Mouse (Mus musculus): ENCODE data around the gene Atp8b5. TPM values are rescaled to one million over a fixed set of nuclear protein-coding genes. Genes with fewer than 3 reads are reported as not detected.
A peak's percentile ranks its signal among the peaks of the same experiment; 100 is the strongest.

Gene Atp8b5
- total and polyA plus RNA-seq, 3 experiments, result 0.08 to 0.14 TPM; not detected in 1

DNA sequence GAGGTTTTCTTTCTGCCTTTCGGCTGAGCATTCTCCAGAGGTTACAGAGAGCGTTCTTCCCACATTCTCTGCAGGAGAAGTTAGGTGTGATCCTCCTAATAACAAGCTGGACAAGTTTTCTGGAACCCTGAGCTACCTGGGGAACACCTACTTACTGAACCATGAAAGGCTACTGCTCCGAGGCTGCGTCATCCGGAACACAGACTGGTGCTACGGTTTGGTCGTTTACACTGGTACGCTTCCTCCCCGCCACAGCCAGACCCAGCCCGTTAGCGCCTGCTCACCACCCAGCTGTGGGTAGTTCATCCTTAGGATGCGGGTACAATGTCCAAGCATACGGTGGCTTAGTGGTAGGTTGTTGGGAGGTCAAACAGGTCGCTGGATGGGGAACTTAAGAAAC, 55.4 kb downstream of the Atp8b5 start:
- TF ChIP-seq EP300 (IDR thresholded peaks at IDR 0.05; ENCODE audit: insufficient read depth, low read depth, low read length), result no peak
- TF ChIP-seq POLR2A (IDR thresholded peaks at IDR 0.05; ENCODE audit: insufficient read depth, low read depth, low read length), result no peak
- no peak for TF ChIP-seq CTCF (IDR thresholded peaks at IDR 0.05)
- H3K27ac ChIP-seq, result no peak overlapping the region
- H3K9ac ChIP-seq (ENCODE audit: low read depth, low read length), result no peak overlapping the region
- 89% methylated on average over 14 of the region's 14 CpGs for WGBS
- no peaks in the 10 kb centered on the region for H3K36me3 ChIP-seq (ENCODE audit: control insufficient read depth, insufficient read depth, low read length)
- H3K27me3 ChIP-seq (ENCODE audit: control insufficient read depth, insufficient read depth, low read length), result no peaks in the 10 kb centered on the region
- no peaks in the 10 kb centered on the region for H3K4me1 ChIP-seq (ENCODE audit: control insufficient read depth, insufficient read depth, low read length)
- H3K79me2 ChIP-seq (replicated peaks; ENCODE audit: control insufficient read depth, insufficient read depth, low read length), result no peaks in the 10 kb centered on the region
- H3K4me3 ChIP-seq, result no peak overlapping the region
- DNase-seq, result no peak
- intact Hi-C loops (cut with DNase I), result no loop called here

DNA sequence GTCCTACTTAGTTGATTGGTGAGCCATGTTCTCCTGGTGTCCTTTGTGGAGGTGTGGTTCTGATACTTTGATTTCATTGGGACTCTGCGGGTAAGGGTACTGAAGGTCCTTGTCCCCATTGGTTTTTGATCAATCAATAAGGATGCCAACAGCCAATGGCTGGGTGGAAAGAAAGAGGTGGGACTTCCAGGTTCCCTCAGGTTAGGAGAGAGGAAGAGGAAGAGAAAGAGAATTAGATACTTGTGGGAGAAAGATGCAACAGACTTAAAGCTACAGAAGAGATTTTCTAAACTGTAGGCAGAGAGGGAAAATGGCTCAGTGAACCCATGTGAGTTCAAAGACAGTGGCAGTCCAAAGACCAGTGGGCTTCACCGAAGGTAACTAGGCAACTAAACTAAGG, 60.2 kb downstream of the Atp8b5 start:
- no peak for DNase-seq
- WGBS, result 92% methylated on average over 2 of the region's 2 CpGs
- H3K79me2 ChIP-seq (replicated peaks; ENCODE audit: control insufficient read depth, insufficient read depth, low read length), result no peaks in the 10 kb centered on the region
- no peak overlapping the region for H3K4me3 ChIP-seq
- TF ChIP-seq POLR2A (IDR thresholded peaks at IDR 0.05; ENCODE audit: insufficient read depth, low read depth, low read length), result no peak
- no peaks in the 10 kb centered on the region for H3K27me3 ChIP-seq (ENCODE audit: control insufficient read depth, insufficient read depth, low read length)
- intact Hi-C loops (cut with DNase I), result no loop called here
- no peak overlapping the region for H3K9ac ChIP-seq (ENCODE audit: low read depth, low read length)
- H3K27ac ChIP-seq, result no peak overlapping the region
- no peaks in the 10 kb centered on the region for H3K4me1 ChIP-seq (ENCODE audit: control insufficient read depth, insufficient read depth, low read length)
- H3K36me3 ChIP-seq (ENCODE audit: control insufficient read depth, insufficient read depth, low read length), result no peaks in the 10 kb centered on the region

DNA sequence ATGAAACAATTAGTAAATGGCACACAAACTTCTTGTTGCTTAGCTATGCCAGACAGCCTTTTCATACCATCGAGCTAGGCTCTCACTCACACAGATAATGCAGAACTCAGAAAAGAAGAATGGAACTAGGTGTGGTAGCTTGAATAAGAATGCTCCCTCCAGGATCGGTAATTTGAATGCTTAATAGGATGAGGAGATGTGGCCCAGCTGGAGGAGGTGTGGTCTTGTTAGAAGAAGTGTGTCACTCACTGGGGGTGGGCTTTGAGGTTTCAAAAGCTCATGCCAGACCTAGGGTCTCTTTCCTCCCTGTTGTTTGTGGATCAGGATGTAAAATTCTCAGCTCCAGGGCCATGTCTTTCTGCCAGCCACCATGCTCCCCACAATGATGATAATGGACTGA, 67.8 kb downstream of the Atp8b5 start:
- no peak overlapping the region for H3K4me3 ChIP-seq
- intact Hi-C loops (cut with DNase I), result loop anchor here (5.0 kb wide), 1 partner anchor 73 kb away; no protein-coding TSS in a partner anchor
- H3K9ac ChIP-seq (ENCODE audit: low read depth, low read length), result no peak overlapping the region
- DNase-seq, result no peak
- no peaks in the 10 kb centered on the region for H3K36me3 ChIP-seq (ENCODE audit: control insufficient read depth, insufficient read depth, low read length)
- H3K4me1 ChIP-seq (ENCODE audit: control insufficient read depth, insufficient read depth, low read length), result no peaks in the 10 kb centered on the region; the same call in 1 of the 2 replicates
- WGBS, result 58% methylated on average over 2 of the region's 2 CpGs
- H3K27ac ChIP-seq, result no peak overlapping the region
- H3K79me2 ChIP-seq (replicated peaks; ENCODE audit: control insufficient read depth, insufficient read depth, low read length), result peaks cover 2% of the 10 kb centered on the region; the same call in 1 of the 2 replicates
- H3K27me3 ChIP-seq (ENCODE audit: control insufficient read depth, insufficient read depth, low read length), result 0 out of 2 replicates have a peak, but pooled peaks cover 2% of the 10 kb centered on the region
- TF ChIP-seq CTCF (IDR thresholded peaks at IDR 0.05) (no peak), POLR2A (IDR thresholded peaks at IDR 0.05; ENCODE audit: insufficient read depth, low read depth, low read length) (no peak), EP300 (IDR thresholded peaks at IDR 0.05; ENCODE audit: insufficient read depth, low read depth, low read length) (no peak)

DNA sequence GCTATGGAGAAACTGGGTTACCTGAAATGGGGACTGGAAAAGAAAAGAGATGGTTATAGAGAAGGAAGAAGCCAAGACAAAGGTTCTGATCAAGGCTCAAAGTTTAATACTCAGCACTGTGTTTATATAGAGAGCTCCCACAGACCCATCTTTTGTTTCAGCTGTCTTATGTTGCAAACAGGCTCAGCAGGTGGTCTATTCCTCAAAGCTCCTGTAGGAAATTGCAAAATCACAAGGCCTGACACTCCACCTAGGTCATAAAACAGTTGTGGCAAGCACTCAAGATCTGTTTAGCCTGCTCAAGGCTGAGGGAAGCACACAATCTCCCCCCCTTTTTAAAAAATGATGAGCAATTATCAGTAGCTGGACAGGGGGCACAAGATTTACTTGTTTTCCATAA, 69.2 kb downstream of the Atp8b5 start:
- Histone ChIP-seq H3K4me1 (ENCODE audit: control insufficient read depth, insufficient read depth, low read length) (no peaks in the 10 kb centered on the region; the same call in 1 of the 2 replicates), H3K27me3 (ENCODE audit: control insufficient read depth, insufficient read depth, low read length) (0 out of 2 replicates have a peak, but pooled peaks cover 2% of the 10 kb centered on the region), H3K79me2 (replicated peaks; ENCODE audit: control insufficient read depth, insufficient read depth, low read length) (peaks cover 2% of the 10 kb centered on the region; the same call in 1 of the 2 replicates), H3K9ac (ENCODE audit: low read depth, low read length) (no peak overlapping the region), H3K36me3 (ENCODE audit: control insufficient read depth, insufficient read depth, low read length) (no peaks in the 10 kb centered on the region), H3K4me3 (no peak overlapping the region), H3K27ac (no peak overlapping the region)
- DNase-seq, result no peak
- TF ChIP-seq POLR2A (IDR thresholded peaks at IDR 0.05; ENCODE audit: insufficient read depth, low read depth, low read length) (no peak), CTCF (IDR thresholded peaks at IDR 0.05) (no peak), EP300 (IDR thresholded peaks at IDR 0.05; ENCODE audit: insufficient read depth, low read depth, low read length) (no peak)
- intact Hi-C loops (cut with DNase I), result loop anchor here (5.0 kb wide), 1 partner anchor 71 kb away; no protein-coding TSS in a partner anchor

DNA sequence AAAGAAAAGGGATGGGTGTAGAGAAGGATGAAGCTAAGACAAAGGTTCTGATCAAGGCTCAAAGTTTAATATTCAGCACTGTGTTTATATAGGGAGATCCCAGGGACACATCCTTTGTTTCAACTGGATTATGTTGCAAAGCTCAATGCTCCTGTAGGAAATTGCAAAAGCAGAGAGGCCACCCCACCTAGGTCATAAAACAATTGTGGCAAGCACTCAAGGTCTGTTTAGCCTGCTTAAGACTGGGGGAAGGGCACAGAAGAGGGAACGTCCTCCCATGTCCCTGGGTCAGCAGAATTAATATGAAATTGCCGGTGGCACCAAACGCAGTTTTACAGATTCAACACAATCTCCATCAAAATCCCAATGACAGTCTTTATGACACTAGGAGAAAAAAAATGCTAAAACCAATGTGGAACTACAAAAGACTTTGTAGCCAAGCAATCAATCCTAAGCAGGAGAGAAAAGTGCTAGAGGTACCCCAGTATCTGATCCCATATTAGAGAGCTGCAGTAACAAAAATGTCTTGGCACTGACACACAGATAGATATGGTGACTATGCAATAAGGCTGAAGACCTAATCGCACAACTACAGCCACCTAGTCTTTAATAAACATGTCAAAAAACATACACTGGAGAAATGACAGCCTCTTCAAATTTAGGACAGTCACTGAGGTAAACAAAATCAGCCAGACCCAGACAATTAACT, 73.3 kb downstream of the Atp8b5 start:
- DNase-seq, result peak; percentile 29 to 35
- intact Hi-C loops (cut with DNase I), result no loop called here
- H3K27me3 ChIP-seq (ENCODE audit: control insufficient read depth, insufficient read depth, low read length), result no peaks in the 10 kb centered on the region
- peak overlapping the region; percentile 45 for H3K4me3 ChIP-seq
- peak overlapping the region; percentile 89 for H3K27ac ChIP-seq
- 47% methylated on average over 4 of the region's 4 CpGs for WGBS
- peak overlapping the region; percentile 50 for H3K9ac ChIP-seq (ENCODE audit: low read depth, low read length)
- H3K36me3 ChIP-seq (ENCODE audit: control insufficient read depth, insufficient read depth, low read length), result no peaks in the 10 kb centered on the region
- TF ChIP-seq EP300 (IDR thresholded peaks at IDR 0.05; ENCODE audit: insufficient read depth, low read depth, low read length) (peak; percentile 82; the same call in 1 of the 2 replicates), CTCF (IDR thresholded peaks at IDR 0.05) (no peak), POLR2A (IDR thresholded peaks at IDR 0.05; ENCODE audit: insufficient read depth, low read depth, low read length) (peak; percentile 50)
- H3K79me2 ChIP-seq (replicated peaks; ENCODE audit: control insufficient read depth, insufficient read depth, low read length), result no peaks in the 10 kb centered on the region
- no peaks in the 10 kb centered on the region; the same call in 1 of the 2 replicates for H3K4me1 ChIP-seq (ENCODE audit: control insufficient read depth, insufficient read depth, low read length)

DNA sequence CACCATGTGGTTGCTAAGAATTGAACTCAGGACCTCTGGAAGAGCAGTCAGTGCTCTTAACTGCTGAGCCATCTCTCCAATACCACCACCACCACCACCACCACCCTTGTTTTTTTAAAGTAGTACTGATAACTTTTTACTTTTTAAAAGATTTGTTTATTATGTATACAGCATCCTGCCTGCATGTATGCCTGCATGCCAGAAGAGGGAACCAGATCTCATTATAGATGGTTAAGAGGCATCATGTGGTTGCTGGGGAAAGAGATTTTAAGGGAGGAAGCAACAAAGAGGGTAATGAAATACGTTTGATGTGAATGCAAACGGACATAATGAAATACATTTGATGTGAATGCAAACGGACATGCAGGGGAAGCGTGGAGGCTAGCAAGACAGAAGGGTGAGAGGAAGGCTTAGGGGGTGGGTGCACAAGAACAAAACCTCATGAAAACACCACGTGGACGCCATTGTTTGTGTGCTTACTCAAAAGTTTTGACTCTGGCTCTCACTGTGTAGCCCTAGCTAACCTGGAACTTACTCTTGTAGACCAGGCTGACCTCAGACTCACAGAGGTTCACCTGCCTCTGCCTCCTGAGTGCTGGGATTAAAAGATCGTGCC, 74.4 kb downstream of the Atp8b5 start:
- H3K79me2 ChIP-seq (replicated peaks; ENCODE audit: control insufficient read depth, insufficient read depth, low read length), result no peaks in the 10 kb centered on the region
- no peaks in the 10 kb centered on the region; the same call in 1 of the 2 replicates for H3K4me1 ChIP-seq (ENCODE audit: control insufficient read depth, insufficient read depth, low read length)
- no peak overlapping the region for H3K4me3 ChIP-seq
- DNase-seq, result no peak
- WGBS, result 85% methylated on average over 7 of the region's 7 CpGs
- no peak for TF ChIP-seq EP300 (IDR thresholded peaks at IDR 0.05; ENCODE audit: insufficient read depth, low read depth, low read length)
- no peak for TF ChIP-seq CTCF (IDR thresholded peaks at IDR 0.05)
- TF ChIP-seq POLR2A (IDR thresholded peaks at IDR 0.05; ENCODE audit: insufficient read depth, low read depth, low read length), result no peak
- no peak overlapping the region for H3K27ac ChIP-seq
- H3K36me3 ChIP-seq (ENCODE audit: control insufficient read depth, insufficient read depth, low read length), result no peaks in the 10 kb centered on the region
- intact Hi-C loops (cut with DNase I), result no loop called here
- H3K27me3 ChIP-seq (ENCODE audit: control insufficient read depth, insufficient read depth, low read length), result no peaks in the 10 kb centered on the region
- no peak overlapping the region for H3K9ac ChIP-seq (ENCODE audit: low read depth, low read length)
